Mouse (Mus musculus) heart, postnatal 0 days (tissue): ENCODE measurements around the gene Wfdc15b. TPM values are rescaled to one million over a fixed set of nuclear protein-coding genes. Genes with fewer than 3 reads are reported as not detected.

Experiments used
- ATAC-seq: fragments of 200-750 bp; cut with Nextera tagmentation; 2 replicates; pipeline ENCODE4 v1.8.0; 2017; ENCODE audit warnings: low read depth, moderate number of reproducible peaks, moderate library complexity; ENCODE audit not compliant: insufficient read depth
- DNase-seq: peaks from one replicate; pipeline ENCODE4 v3.0.0-alpha.2; 2016; ENCODE audit warnings: low spot score
- H3K27ac ChIP-seq: fragments of 300-500 bp; sonication (generic); 2 replicates; pipeline ENCODE4 v1.5.1; 2014; ENCODE audit warnings: low read depth, mild to moderate bottlenecking
- H3K27me3 ChIP-seq: fragments of 300-500 bp; sonication (generic); 2 replicates; pipeline ENCODE4 v1.6.1; 2014; ENCODE audit warnings: low read length, mixed read lengths; ENCODE audit not compliant: control insufficient read depth, insufficient read depth
- H3K36me3 ChIP-seq: fragments of 300-500 bp; sonication (generic); replicated peaks from 2 replicates; pipeline ENCODE4 v1.6.1; 2014; ENCODE audit warnings: low read length, mixed read lengths; ENCODE audit not compliant: control insufficient read depth, insufficient read depth
- H3K4me1 ChIP-seq: fragments of 300-500 bp; sonication (generic); 2 replicates; pipeline ENCODE4 v1.6.1; 2014; ENCODE audit warnings: antibody characterized with exemption; ENCODE audit not compliant: control insufficient read depth, insufficient read depth
- H3K4me2 ChIP-seq: fragments of 300-500 bp; sonication (generic); 2 replicates; pipeline ENCODE4 v1.6.1; 2014; ENCODE audit warnings: low read depth, mild to moderate bottlenecking, low read length, moderate library complexity
- H3K4me3 ChIP-seq: fragments of 300-500 bp; sonication (generic); 2 replicates; pipeline ENCODE4 v1.5.1; 2014; ENCODE audit warnings: low read depth, low read length
- H3K9ac ChIP-seq: fragments of 300-500 bp; sonication (generic); replicated peaks from 2 replicates; pipeline ENCODE4 v1.6.1; 2014; ENCODE audit warnings: low read depth, low read length, mixed read lengths
- H3K9me3 ChIP-seq: fragments of 300-500 bp; sonication (generic); replicated peaks from 2 replicates; pipeline ENCODE4 v1.6.1; 2016; ENCODE audit warnings: low read length; ENCODE audit not compliant: control insufficient read depth
- CTCF ChIP-seq: IDR thresholded peaks from 2 replicates; pipeline ENCODE4 v1.5.1; 2016; ENCODE audit warnings: antibody characterized with exemption, control low read depth, low read depth
- EP300 ChIP-seq: IDR thresholded peaks from 2 replicates; pipeline ENCODE4 v1.6.1; 2016; ENCODE audit warnings: antibody characterized with exemption, low read depth
- WGBS: fragments of 180-500 bp; shearing (Covaris S2); extraction: QIAGEN DNeasy Blood & Tissue Kit; methylation state at CpG from one replicate; pipeline ENCODE4 v1.1.7; 2014; 5-methylcytosine and 5-hydroxymethylcytosine counted together
- polyA plus RNA-seq: library from polyadenylated mRNA; unstranded; fragments of >200 nt; fragmentation: Nextera tagmentation; extraction: Ambion mirVana; gene quantifications from 2 replicates; pipeline ENCODE4 v1.2.1, GENCODE M21; 2015
- total RNA-seq: library from RNA; depleted of rRNA; stranded (reverse); fragments of >200 nt; gene quantifications from 2 replicates; pipeline ENCODE4 v1.2.3, GENCODE M21; 2014; ENCODE audit warnings: low replicate concordance

The Wfdc15b gene
- total and polyA plus RNA-seq, 2 experiments from 2014 or later: not detected

DNA sequence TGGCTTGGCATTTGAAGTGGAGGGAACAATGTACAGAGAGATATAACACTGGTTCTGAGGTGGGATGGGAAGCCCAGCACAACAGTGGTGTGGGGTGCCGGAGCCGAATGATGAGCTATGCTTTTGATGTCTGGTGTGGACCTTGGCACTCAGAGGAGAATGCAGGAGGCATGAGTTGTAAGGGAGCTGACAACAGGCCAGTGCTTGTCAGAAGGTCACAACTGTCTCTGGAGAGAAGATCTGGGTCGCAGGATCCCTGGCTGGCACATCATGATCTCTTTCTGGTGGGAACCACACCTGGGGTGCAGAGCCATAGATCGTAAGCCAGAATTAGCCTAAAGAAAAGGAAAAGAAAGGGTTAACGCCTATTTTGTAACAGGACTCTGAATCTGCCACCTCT is 43.6 kb downstream of the Wfdc15b start:
- peaks cover 17% of the 10 kb centered on the region; the same call in 1 of the 2 replicates for H3K27me3 ChIP-seq
- no peaks in the 10 kb centered on the region for H3K36me3 ChIP-seq
- no peak for TF ChIP-seq EP300
- no peak for TF ChIP-seq CTCF
- ATAC-seq: no peak
- no peak overlapping the region for H3K9ac ChIP-seq
- no peaks in the 10 kb centered on the region for H3K9me3 ChIP-seq
- H3K4me1 ChIP-seq: no peaks in the 10 kb centered on the region
- H3K4me3 ChIP-seq: no peak overlapping the region
- DNase-seq: no peak
- H3K4me2 ChIP-seq: no peak overlapping the region
- WGBS: 68% methylated on average over 5 of the region's 5 CpGs
- no peak overlapping the region for H3K27ac ChIP-seq

DNA sequence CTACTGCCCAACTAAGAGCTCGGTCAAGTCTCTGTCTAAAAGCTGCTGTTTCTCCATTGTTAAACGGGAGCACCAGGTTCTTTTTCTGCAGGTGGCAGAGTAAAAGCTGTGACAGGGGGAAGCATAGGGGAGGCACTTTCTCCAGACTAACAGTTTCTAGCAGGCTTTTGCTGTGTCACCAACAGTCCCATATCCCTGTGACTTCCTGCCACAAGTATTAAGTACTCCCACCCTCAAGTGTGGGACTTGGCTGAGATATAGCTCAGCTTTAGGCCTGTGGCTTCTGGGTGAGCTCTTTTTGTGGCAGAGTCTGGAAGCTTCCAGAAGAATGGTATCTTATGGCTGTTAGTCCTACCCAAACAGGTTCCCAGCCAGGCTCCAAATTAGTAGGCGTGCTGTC is 45.6 kb downstream of the Wfdc15b start:
- H3K27me3 ChIP-seq: peaks cover 22% of the 10 kb centered on the region
- DNase-seq (no peak), ATAC-seq (no peak)
- H3K36me3 ChIP-seq: no peaks in the 10 kb centered on the region
- TF ChIP-seq CTCF: no peak
- TF ChIP-seq EP300: no peak
- H3K9ac ChIP-seq: no peak overlapping the region
- no peak overlapping the region for H3K27ac ChIP-seq
- H3K4me2 ChIP-seq: no peak overlapping the region
- WGBS: 67% methylated on average over 3 of the region's 3 CpGs
- no peak overlapping the region for H3K4me3 ChIP-seq
- H3K4me1 ChIP-seq: no peaks in the 10 kb centered on the region
- no peaks in the 10 kb centered on the region for H3K9me3 ChIP-seq

DNA sequence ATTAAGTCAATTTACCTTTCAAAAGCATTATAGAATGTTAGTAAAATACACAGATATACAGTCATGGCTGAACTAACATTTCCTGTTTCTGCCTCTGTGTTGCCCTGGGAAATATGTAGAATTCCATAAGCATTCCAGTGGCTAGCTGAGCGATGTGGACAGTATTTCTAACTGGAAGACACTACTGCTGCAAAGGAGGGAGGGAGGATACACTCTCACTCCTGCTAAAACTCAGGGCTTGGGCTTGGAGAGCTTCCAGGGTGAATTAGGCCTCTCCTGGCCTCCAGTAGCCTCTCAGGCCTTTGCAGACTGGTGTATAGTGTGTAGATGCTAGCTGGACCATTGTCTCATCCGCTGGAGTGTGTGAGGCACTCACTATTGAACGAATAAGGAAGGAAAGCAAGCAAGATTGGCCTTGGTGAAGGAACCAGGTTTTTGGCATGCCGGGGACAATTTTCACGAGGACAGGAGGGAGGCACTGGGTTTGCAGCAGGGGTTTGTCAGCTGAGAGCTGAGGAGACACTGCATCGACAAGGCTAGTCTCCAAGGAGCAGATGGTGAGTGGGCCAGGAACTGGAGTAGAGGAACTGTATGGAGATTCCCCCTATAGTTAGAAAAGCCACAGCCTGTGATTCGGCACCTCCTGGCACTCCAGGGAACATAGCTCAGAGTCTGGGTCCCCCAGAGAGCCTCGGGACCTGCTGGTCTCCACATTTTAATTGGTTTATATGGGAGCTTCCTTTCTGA is 46.6 kb downstream of the Wfdc15b start:
- Histone ChIP-seq H3K4me2 (no peak overlapping the region), H3K36me3 (no peaks in the 10 kb centered on the region), H3K4me3 (no peak overlapping the region), H3K27ac (no peak overlapping the region), H3K9ac (no peak overlapping the region), H3K27me3 (peaks cover 32% of the 10 kb centered on the region), H3K4me1 (no peaks in the 10 kb centered on the region), H3K9me3 (no peaks in the 10 kb centered on the region)
- ATAC-seq (no peak), DNase-seq (no peak)
- TF ChIP-seq CTCF (no peak), EP300 (no peak)
- WGBS: 65% methylated on average over 8 of the region's 8 CpGs

DNA sequence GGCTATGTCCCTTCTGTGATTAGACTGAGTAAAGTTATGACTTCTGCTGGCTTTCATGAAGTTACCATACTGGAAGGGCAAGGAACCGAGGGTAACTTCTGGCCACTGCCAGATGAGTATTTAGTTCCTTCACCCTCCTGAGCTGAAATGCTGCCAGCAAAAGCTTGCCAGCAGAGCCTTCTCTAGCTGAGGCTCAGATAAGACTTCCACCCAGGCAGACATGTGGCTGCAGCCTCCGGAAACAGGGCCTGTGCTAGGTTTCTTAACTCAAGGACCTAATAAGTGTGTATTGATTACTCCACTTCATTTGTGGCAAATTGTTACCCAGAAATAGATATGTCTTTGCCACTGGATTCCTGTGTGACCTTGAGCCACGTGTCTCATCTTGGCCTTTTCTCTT is 48.1 kb downstream of the Wfdc15b start:
- Histone ChIP-seq H3K9me3 (no peaks in the 10 kb centered on the region), H3K4me3 (no peak overlapping the region), H3K36me3 (no peaks in the 10 kb centered on the region), H3K9ac (no peak overlapping the region), H3K4me2 (no peak overlapping the region), H3K4me1 (peaks cover 3% of the 10 kb centered on the region), H3K27me3 (peaks cover 45% of the 10 kb centered on the region), H3K27ac (no peak overlapping the region)
- ATAC-seq (no peak), DNase-seq (no peak)
- 13% methylated on average over 3 of the region's 3 CpGs for WGBS
- no peak for TF ChIP-seq EP300
- TF ChIP-seq CTCF: no peak

DNA sequence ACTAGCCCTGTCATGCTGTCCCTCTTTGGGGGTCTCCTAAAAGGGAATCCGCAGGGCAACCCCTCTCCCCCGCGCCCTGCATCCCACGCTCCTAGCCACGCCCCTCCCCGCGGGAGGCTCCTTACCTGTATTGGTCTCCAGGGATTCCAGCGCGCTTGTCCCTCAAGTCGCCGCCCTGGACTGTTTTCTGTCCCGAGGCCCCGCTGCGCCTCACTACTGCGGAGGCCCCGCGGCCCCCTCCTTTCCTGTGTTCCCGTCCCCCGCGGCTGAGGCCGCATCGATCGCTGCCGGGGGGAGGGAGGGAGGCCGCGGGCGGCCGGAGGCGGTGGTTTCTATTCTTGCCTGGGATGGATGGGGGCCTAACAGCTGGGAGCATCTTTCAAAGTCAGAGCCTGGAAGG is 50.6 kb downstream of the Wfdc15b start, which contains the start of gene Kcns1:
Kcns1 (minus strand) TSS at position 212 of the 400 bp plus-strand sequence.
- TF ChIP-seq CTCF (no peak), EP300 (no peak)
- WGBS: under 1% methylated on average over 29 of the region's 29 CpGs
- H3K27ac ChIP-seq: no peak within 1 kb of the TSS

DNA sequence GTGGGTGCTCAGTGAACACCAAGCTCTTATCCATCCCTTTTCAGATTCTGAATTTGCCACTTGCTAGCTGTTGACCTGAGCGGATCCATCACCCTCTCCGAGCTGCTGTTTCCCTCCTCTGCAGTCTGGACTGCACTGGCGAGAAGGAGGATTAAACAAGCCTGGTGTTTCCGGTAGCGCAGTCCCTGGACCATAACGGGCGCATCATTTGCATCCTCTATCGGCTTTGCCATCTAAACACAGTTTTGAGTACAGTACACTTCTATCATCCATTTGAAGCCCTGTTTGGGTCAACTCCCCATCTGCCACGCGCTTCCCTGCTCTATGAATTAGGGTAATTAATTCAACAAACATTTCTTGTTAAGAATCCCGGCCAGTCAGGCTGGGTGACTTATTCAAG is 51.1 kb downstream of the Wfdc15b start:
- no peaks in the 10 kb centered on the region for H3K36me3 ChIP-seq
- no peak overlapping the region for H3K9ac ChIP-seq
- ATAC-seq (no peak), DNase-seq (no peak)
- H3K9me3 ChIP-seq: no peaks in the 10 kb centered on the region
- H3K4me1 ChIP-seq: peaks cover 7% of the 10 kb centered on the region
- H3K4me3 ChIP-seq: no peak overlapping the region
- H3K27ac ChIP-seq: no peak overlapping the region
- 11% methylated on average over 11 of the region's 11 CpGs for WGBS
- H3K27me3 ChIP-seq: peaks cover 63% of the 10 kb centered on the region
- TF ChIP-seq EP300: no peak
- TF ChIP-seq CTCF: no peak
- no peak overlapping the region for H3K4me2 ChIP-seq

More for the DNA sequence above, 50.6 kb downstream of the Wfdc15b start, which contains the start of gene Kcns1:
- peaks cover 7% of the 10 kb centered on the region for H3K4me1 ChIP-seq
- H3K4me2 ChIP-seq: peak within 1 kb of the TSS; percentile 47
- DNase-seq (no peak), ATAC-seq (no peak)
- H3K36me3 ChIP-seq: no peaks in the 10 kb centered on the region
- H3K4me3 ChIP-seq: peak within 1 kb of the TSS; percentile 20
- no peaks in the 10 kb centered on the region for H3K9me3 ChIP-seq
- H3K27me3 ChIP-seq: peaks cover 61% of the 10 kb centered on the region
- no peak within 1 kb of the TSS for H3K9ac ChIP-seq
